Mouse (Mus musculus): Measurements from ENCODE around the gene Mia2. TPM values are rescaled to one million over a fixed set of nuclear protein-coding genes. Genes with fewer than 3 reads are reported as not detected.
"Not testable (repeated sequence)": the region's sequence is repeated elsewhere in the genome, so short reads cannot be mapped to it uniquely, and the experiment has no call there.

The Mia2 gene
- polyA plus RNA-seq, 1 experiment from 2014 or later: 47.8 TPM

DNA sequence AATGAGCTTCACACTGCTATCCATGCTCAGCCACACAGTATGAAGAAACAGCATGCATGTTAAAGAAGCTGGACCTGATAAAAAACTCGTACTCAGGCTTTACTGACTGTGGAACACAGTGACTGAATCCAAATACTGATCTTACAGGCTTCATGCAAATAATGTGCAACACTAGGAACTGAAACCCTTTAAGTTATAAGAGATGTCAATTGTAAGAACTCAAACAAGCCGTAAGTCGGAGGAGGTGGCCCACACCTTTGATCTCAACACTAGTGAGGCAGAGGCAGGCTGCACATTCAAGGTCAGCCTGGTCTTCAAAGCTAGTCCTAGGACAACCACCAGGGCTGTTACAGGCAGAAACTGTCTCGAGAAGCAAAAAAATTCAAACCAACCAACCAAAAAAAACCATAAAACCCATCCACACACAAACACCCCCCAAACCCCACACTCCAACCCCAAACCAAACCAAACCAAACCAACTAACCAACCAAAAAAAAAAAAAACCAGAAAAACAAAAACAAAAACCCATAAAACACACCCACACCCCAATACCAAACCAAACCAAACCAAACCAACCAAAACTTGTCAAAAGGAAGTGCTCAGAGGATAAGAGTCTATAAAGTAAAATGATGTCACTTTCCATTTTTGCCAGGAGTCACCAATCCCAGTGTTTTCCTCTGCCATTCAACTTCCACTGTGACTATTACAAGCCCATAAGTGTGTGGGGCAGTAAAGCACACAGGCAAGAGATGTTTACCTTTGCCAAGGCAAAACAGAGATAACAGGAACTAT lies 110.8 kb downstream of the Mia2 start:
- WGBS (ENCODE audit: insufficient replicate concordance): 64% methylated on average over 4 of the region's 4 CpGs
- H3K36me3 ChIP-seq: peaks cover 29% of the 10 kb centered on the region
- H3K4me1 ChIP-seq (replicated peaks): peaks cover 20% of the 10 kb centered on the region
- no peak overlapping the region for H3K4me2 ChIP-seq
- H3K27ac ChIP-seq: no peak overlapping the region; the same call in 1 of the 2 replicates
- no peak overlapping the region for H3K9ac ChIP-seq
- H3K27me3 ChIP-seq: no peaks in the 10 kb centered on the region
- no peaks in the 10 kb centered on the region for H3K9me3 ChIP-seq (replicated peaks)
- ATAC-seq (ENCODE audit: low read depth): no peak
- H3K4me3 ChIP-seq (replicated peaks): no peak overlapping the region
- no peak for DNase-seq

DNA sequence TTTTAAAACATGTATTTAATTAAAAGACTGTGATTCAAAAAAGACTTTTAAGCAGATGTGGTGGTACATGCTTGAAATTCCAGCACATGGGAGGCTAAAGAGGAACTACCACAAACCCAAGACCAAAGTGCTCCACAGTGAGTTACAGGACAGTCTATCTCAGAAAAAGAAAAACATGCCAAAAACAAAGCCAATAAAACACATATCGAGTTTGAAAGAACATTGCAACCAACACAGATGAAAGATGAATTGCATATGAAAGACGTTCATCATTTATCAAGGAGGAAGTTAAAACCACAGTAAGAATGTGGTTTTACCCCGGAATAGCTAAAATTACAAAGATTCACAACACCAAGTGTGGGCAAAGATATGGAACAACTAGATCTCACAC lies 111.4 kb downstream of the Mia2 start:
- no peak overlapping the region for H3K4me3 ChIP-seq (replicated peaks)
- H3K27me3 ChIP-seq: no peaks in the 10 kb centered on the region
- H3K36me3 ChIP-seq: peaks cover 34% of the 10 kb centered on the region
- 20% methylated on average over 3 of the region's 3 CpGs for WGBS (ENCODE audit: insufficient replicate concordance)
- no peak overlapping the region for H3K27ac ChIP-seq
- no peaks in the 10 kb centered on the region for H3K9me3 ChIP-seq (replicated peaks)
- ATAC-seq (ENCODE audit: low read depth) (no peak), DNase-seq (no peak)
- H3K4me2 ChIP-seq: no peak overlapping the region
- H3K9ac ChIP-seq: no peak overlapping the region
- H3K4me1 ChIP-seq (replicated peaks): peaks cover 20% of the 10 kb centered on the region

DNA sequence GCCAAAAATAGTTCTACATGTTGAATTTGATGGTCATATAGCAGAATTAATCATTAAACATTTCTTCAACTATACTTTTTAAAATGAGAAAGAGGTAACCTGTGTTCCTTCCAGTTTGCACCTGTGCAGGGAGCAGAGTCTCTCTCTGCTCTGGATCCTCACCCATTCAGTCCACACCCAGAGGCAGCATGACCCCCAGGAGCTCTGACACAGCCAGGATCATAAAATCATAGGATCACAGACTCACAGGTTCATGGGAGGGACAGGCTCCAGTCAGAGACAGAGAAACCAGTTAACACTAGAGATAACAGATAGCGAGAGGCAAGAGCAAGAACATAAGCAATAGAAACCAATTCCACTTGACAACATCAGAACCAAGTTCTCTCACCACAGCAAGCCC lies 112.2 kb downstream of the Mia2 start:
- 23% methylated on average over 1 of the region's 1 CpGs for WGBS (ENCODE audit: insufficient replicate concordance)
- Histone ChIP-seq H3K4me2 (no peak overlapping the region), H3K9ac (no peak overlapping the region), H3K36me3 (peaks cover 33% of the 10 kb centered on the region), H3K4me3 (replicated peaks) (no peak overlapping the region), H3K27me3 (no peaks in the 10 kb centered on the region), H3K9me3 (replicated peaks) (no peaks in the 10 kb centered on the region), H3K27ac (no peak overlapping the region), H3K4me1 (replicated peaks) (peaks cover 20% of the 10 kb centered on the region)
- ATAC-seq (ENCODE audit: low read depth) (peak; percentile 60), DNase-seq (no peak)

DNA sequence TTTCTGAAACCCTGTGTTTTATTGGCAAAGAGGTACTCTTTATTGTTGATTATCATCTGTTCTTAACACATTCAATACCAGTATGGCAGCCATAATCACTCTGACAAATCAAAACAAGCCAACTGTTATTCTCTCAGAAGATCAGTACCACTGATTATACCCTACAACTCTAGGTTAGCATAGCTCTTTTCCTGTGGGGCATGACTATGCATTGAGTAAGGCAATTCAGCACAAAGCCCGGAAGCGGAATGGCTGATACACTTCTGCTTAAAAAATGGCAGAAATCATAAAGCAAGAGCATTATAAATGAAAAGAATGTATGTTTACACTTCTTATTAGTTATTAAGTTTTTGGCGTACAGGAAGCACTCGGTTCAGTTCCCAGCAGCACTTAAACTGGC lies 120.6 kb downstream of the Mia2 start:
- no peak for DNase-seq
- Histone ChIP-seq H3K4me1 (replicated peaks) (peaks cover 32% of the 10 kb centered on the region), H3K27ac (no peak overlapping the region), H3K4me3 (replicated peaks) (no peak overlapping the region), H3K27me3 (no peaks in the 10 kb centered on the region), H3K36me3 (peaks cover 12% of the 10 kb centered on the region), H3K9me3 (replicated peaks) (no peaks in the 10 kb centered on the region), H3K4me2 (0 out of 2 replicates have a peak overlapping the region, but pooled peaks have one; percentile 79), H3K9ac (no peak overlapping the region)
- no peak for ATAC-seq (ENCODE audit: low read depth)
- WGBS (ENCODE audit: insufficient replicate concordance): 74% methylated on average over 4 of the region's 4 CpGs

DNA sequence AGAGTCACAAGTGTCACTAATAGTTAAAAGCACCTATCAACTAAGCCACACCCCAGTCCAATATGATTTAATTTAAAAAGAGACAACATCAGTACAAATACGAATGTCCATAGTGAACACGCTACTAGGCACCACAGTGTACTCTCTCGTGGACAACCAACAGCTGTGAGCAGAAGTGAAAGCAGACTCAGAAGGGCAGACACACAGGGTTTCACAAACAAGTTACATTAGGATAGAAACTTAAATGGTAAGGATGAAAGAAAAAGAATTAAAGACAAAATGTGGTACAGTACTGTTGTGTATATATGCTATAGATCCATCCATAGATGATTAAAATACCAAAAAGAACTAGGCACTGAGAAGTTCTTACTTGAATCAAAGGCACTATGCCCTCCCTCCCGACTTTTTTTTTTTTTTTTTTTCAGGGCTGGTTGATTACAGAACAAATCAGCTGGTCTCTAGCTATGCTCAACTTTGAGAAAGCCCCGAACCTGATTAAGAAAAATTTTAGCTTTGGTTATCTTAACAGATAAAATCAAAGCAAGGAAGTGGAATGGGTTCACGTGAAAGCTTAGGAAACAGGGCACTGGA lies 121.2 kb downstream of the Mia2 start:
- H3K9ac ChIP-seq: no peak overlapping the region
- peak overlapping the region; percentile 98 for H3K4me3 ChIP-seq (replicated peaks)
- peak overlapping the region; percentile 79 for H3K4me2 ChIP-seq
- H3K36me3 ChIP-seq: peaks cover 6% of the 10 kb centered on the region
- H3K27me3 ChIP-seq: no peaks in the 10 kb centered on the region
- ATAC-seq (ENCODE audit: low read depth) (no peak), DNase-seq (no peak)
- H3K27ac ChIP-seq: no peak overlapping the region
- H3K4me1 ChIP-seq (replicated peaks): peaks cover 32% of the 10 kb centered on the region
- H3K9me3 ChIP-seq (replicated peaks): no peaks in the 10 kb centered on the region
- WGBS (ENCODE audit: insufficient replicate concordance): 52% methylated on average over 6 of the region's 6 CpGs

DNA sequence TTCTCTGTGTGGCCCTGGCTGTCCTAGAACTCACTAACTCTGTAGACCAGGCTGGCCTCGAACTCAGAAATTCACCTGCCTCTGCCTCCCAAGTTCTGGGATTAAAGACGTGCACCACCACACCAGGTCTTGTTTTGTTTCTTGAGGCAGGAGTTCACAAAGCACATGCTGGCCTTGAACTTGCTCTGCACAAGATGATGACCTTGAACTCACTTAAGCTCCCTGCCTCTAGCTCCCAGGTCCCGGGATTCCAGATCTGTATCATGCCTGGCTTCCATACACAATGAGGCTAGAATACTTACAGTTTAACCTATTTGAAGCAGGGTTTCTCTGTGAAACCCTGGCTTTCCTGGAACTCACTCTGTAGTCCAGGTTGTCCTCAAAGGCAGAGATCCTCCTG lies 121.7 kb downstream of the Mia2 start:
- H3K36me3 ChIP-seq: peaks cover under 1% of the 10 kb centered on the region
- DNase-seq (no peak), ATAC-seq (ENCODE audit: low read depth) (no peak)
- H3K9me3 ChIP-seq (replicated peaks): no peaks in the 10 kb centered on the region
- peaks cover 32% of the 10 kb centered on the region for H3K4me1 ChIP-seq (replicated peaks)
- 67% methylated on average over 3 of the region's 3 CpGs for WGBS (ENCODE audit: insufficient replicate concordance)
- no peaks in the 10 kb centered on the region for H3K27me3 ChIP-seq
- H3K27ac ChIP-seq: no peak overlapping the region; the same call in 1 of the 2 replicates
- peak overlapping the region; percentile 59 for H3K9ac ChIP-seq
- H3K4me2 ChIP-seq: peak overlapping the region; percentile 79
- H3K4me3 ChIP-seq (replicated peaks): peak overlapping the region; percentile 98

DNA sequence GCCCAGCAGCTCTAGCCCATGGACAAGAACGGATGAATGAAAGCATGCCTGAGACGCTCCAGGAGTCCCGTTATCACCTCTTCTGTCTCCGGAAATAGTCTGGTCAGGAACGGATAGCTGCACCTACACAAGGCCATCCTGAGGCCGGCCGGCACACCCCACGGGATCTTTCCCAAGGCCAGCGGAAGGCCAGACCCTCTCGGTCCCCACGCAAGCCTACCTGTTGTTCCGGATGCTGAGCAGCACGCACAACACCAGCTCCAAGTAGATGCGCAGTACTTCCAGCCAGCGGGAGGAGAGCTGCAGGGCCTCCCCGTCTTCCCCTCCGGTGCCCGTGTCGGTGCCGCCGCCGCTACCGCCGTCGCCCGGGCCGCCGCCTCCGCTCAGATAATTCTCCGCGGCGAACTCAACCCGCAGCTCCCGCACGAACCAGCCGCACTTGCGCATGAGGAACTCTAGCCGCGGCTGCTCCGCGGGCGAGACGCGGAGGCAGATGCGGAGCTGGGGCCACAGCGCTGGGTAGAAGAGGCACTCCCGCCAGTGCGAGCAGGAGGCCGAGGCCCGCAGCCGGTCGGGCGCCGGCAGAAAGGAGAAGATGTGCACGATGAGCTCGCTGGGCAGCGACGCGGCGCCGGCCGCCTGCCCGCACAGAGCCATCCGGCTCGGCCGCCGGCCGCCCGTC lies 123.2 kb downstream of the Mia2 start:
- peak overlapping the region; percentile 98 for H3K4me3 ChIP-seq (replicated peaks)
- H3K9me3 ChIP-seq (replicated peaks): no peaks in the 10 kb centered on the region
- WGBS (ENCODE audit: insufficient replicate concordance): under 1% methylated on average over 68 of the region's 69 CpGs
- peak overlapping the region; percentile 97 for H3K9ac ChIP-seq
- peak overlapping the region; percentile 97 for H3K27ac ChIP-seq
- H3K27me3 ChIP-seq: no peaks in the 10 kb centered on the region
- H3K4me2 ChIP-seq: peak overlapping the region; percentile 79
- DNase-seq: no peak
- no peaks in the 10 kb centered on the region for H3K36me3 ChIP-seq
- peak; percentile 26 for ATAC-seq (ENCODE audit: low read depth)
- peaks cover 32% of the 10 kb centered on the region for H3K4me1 ChIP-seq (replicated peaks)

DNA sequence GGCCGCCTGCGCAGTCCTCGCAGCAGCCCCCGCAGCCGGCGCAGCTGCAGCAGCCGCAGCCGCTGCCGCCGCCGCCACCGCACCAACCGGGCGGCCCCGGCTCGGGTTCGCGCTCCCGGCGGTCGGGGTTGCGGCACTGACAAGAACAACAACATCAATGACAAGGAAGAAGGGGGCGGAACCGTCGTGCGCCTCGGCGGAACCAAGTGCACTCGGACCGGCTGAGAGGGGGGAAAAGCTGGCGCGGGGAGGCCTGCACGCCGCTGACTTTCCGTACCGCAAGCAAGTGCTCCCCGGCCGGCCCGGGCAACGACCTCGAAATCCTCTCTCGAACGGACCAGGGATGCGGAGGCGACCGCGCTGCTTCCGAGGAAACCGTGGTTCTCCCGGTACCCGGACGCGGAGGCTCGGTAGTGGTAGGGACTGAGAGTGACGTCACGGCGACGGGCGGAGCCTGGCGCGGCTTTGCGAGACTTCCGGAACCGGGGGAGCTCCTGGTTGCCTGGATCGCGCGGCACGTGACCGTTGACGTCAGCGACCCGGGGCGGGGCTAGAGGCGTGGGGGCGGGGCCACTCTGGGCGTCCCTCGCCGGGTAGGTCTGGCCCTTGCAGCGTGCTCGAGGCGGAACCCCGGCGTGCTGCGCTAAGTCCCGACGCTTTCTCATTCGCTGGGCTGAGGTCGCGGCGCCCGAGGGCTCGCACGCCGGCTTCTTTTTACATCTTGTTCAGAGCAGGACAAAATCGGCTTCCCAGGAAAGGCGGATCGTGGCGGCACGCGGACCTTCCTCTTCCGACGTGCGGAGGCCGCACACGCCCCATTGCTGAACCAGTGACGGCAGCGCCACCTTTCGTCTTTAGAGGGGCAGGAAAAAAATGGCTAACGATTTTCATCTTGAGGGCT lies 124.0 kb downstream of the Mia2 start, which contains the start of gene Fbxo33:
Gene Fbxo33, minus strand, starts transcription at position 401 of the 901 bp plus-strand sequence.
- H3K4me1 ChIP-seq (replicated peaks): peaks cover 32% of the 10 kb centered on the region
- peak within 1 kb of the TSS; percentile 79 for H3K4me2 ChIP-seq
- no peaks in the 10 kb centered on the region for H3K36me3 ChIP-seq
- ATAC-seq (ENCODE audit: low read depth) (peak; percentile 95), DNase-seq (peak; percentile 96)
- no peaks in the 10 kb centered on the region for H3K27me3 ChIP-seq
- peak within 1 kb of the TSS; percentile 98 for H3K4me3 ChIP-seq (replicated peaks)
- H3K9ac ChIP-seq: peak within 1 kb of the TSS; percentile 97
- under 1% methylated on average over 97 of the region's 109 CpGs for WGBS (ENCODE audit: insufficient replicate concordance)
- H3K9me3 ChIP-seq (replicated peaks): no peaks in the 10 kb centered on the region
- peak within 1 kb of the TSS; percentile 97 for H3K27ac ChIP-seq

DNA sequence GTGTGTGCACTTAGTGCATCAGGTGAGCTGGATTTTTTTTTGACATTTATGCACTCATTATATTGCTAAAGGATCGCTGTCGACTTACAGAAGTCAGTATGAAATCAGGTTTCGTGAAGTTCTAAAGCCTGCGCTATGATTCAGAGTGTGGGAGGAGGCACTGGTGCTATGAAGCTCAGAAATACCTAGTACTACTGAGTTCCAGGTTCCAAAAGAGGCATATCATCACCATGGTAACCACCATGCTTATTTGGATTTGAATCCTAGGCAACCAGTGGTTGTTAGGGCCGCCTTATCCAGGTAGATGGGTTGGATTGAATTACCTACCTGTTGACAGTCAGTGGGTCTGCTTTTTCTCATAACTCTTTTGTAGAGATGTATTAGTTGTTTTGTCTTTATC lies 132.8 kb downstream of the Mia2 start:
- H3K4me3 ChIP-seq (replicated peaks): no peak overlapping the region
- 71% methylated on average over 5 of the region's 5 CpGs for WGBS (ENCODE audit: insufficient replicate concordance)
- H3K27ac ChIP-seq: no peak overlapping the region

DNA sequence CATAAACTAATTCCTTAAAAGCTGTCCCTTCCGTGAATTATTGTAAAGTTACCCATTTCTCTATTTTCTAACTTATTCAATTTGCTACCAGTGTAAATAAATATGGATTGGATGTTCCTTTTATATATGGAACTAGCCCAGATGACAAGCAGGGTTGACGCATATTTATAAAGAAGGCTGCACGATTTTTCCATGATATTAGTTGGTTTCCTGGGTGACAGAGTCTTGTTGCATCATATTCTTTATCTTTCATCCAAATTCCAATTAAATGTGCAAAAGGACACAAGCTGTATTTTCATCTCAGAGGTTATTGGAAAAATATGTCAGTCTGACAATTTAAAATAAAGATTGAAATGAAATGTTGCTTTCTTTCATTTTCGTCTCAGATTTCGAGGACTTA lies 142.8 kb downstream of the Mia2 start:
- no peak for DNase-seq
- no peaks in the 10 kb centered on the region for H3K27me3 ChIP-seq
- H3K9me3 ChIP-seq (replicated peaks): no peaks in the 10 kb centered on the region
- ATAC-seq (ENCODE audit: low read depth): no peak
- H3K9ac ChIP-seq: no peak overlapping the region
- no peak overlapping the region for H3K27ac ChIP-seq
- H3K4me3 ChIP-seq (replicated peaks): no peak overlapping the region
- H3K4me1 ChIP-seq (replicated peaks): no peaks in the 10 kb centered on the region
- H3K4me2 ChIP-seq: no peak overlapping the region
- 72% methylated on average over 5 of the region's 5 CpGs for whole genome bisulfite sequencing (ENCODE audit: insufficient replicate concordance)
- H3K36me3 ChIP-seq: no peaks in the 10 kb centered on the region

More for the DNA sequence above, 132.8 kb downstream of the Mia2 start:
- ATAC-seq (ENCODE audit: low read depth): no peak
- no peaks in the 10 kb centered on the region for H3K9me3 ChIP-seq (replicated peaks)
- H3K4me2 ChIP-seq: no peak overlapping the region
- H3K9ac ChIP-seq: no peak overlapping the region
- H3K36me3 ChIP-seq: no peaks in the 10 kb centered on the region
- DNase-seq: no peak
- H3K27me3 ChIP-seq: no peaks in the 10 kb centered on the region
- no peaks in the 10 kb centered on the region for H3K4me1 ChIP-seq (replicated peaks)

DNA sequence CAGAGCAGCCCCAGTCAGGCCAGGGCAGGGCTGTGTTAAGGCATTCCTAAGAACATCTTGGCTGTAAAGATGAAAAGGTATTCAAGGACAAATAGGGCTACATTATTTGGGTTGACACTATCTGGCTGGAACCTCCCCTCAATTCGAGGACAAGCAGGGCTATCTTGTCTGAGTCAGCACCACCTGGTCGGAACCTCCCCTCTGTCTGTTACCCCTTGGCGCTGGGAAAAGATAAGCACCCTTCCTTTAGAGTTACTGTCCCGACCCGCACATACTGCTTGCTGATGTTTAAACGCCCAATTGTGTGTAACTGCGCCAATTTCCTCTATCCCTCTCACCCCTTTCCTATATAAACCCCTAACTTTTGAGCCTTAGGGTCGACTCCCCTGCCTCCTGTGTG lies 145.4 kb downstream of the Mia2 start:
- not testable (repeated sequence) for H3K9ac ChIP-seq; H3K4me2 ChIP-seq; ATAC-seq (ENCODE audit: low read depth); H3K36me3 ChIP-seq; H3K4me1 ChIP-seq (replicated peaks); DNase-seq; H3K4me3 ChIP-seq (replicated peaks); H3K27ac ChIP-seq; H3K27me3 ChIP-seq; H3K9me3 ChIP-seq (replicated peaks)
- WGBS (ENCODE audit: insufficient replicate concordance): 60% methylated on average over 8 of the region's 8 CpGs

Measured in liver, embryonic 13.5 days (tissue).